Mouse (Mus musculus) cerebellum, adult 9-11 months (tissue): ENCODE data around the gene Epha10.
A peak's percentile ranks its signal among the peaks of the same experiment; 100 is the strongest.

ENCODE experiments used
- DNase-seq: peaks from one replicate; pipeline ENCODE4 v3.0.0; 2022

Gene Epha10

GRCm38 (mm10) chr4:124880599-124880998 lies at the start of gene Epha10:
Epha10 (plus strand) TSS chr4:124880899.
- no peak for DNase-seq

GRCm38 (mm10) chr4:124832796-124833195 lies 47.9 kb upstream of the Epha10 start:
- no peak for DNase-seq

DNA sequence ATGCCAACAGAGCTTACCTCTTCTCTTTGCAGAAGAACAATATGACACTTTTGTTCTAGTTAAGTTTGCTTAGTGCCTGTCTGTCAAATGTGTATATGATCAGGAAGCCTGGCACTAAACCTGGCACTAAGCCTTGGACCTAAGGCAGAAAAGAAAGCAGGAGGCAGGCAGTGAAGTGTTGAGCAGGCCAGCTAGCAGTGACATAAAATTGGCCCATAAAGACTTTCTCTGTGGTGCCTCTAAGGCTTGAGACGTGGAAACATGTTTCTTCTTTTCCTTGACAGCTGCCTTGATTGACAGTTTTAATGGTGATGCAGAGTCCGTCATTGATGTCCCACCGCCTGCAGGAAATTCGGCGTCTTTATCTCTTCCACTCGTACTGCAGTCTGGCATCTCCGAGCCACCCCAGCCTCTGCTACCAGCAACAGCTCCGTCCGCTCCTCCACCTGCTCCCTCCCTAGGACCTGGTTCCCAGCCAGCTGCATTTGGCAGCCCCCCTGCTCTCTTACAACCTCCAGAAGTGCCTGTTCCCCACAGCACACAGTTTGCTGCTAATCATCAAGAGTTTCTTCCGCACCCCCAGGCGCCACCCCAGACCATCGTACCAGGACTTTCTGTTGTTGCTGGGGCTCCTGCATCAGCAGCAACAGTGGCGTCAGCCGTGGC lies 42.5 kb upstream of the Epha10 start:
- DNase-seq, result peak; percentile 35

DNA sequence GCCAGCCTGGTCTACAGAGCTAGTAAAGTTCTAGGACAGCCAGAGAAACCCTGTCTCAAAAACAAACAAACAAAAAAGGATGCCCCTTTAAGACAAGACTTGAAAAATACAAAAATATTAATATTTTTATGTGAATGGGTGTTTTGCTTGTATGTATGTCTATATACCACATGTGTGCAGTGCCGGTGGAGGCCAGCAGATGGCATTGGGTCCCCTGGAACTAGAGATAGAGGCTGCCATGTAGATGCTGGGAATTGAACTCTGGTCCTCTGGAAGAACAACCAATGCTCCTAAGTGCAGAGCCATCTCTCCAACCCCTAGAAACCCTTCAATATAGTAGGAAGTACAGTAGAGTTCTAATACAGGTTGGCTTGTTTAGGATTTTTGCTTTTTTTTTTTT lies 39.7 kb upstream of the Epha10 start:
- DNase-seq, result no peak

GRCm38 (mm10) chr4:124843493-124843892 lies 37.2 kb upstream of the Epha10 start:
- peak; percentile 41 for DNase-seq

DNA sequence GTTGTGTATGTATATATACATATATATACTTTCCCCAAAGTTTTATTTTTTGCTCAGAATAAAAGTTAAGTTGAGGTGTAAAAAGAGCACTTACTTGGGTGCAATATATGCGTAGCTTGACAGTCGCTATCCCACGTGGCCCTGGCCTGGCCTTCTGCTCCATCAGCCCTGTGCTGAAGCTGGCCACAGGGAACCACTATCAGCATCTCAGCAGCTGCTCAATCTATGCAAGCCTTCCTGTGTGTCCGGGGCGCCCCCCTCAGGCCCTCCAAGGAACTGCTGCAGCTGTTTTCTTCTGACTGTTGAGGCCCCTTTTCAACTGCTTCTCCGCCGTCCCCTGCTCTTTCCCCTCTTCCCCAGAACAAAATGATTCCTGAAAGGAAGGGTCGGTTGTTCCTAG lies 33.1 kb upstream of the Epha10 start:
- DNase-seq, result peak; percentile 82

DNA sequence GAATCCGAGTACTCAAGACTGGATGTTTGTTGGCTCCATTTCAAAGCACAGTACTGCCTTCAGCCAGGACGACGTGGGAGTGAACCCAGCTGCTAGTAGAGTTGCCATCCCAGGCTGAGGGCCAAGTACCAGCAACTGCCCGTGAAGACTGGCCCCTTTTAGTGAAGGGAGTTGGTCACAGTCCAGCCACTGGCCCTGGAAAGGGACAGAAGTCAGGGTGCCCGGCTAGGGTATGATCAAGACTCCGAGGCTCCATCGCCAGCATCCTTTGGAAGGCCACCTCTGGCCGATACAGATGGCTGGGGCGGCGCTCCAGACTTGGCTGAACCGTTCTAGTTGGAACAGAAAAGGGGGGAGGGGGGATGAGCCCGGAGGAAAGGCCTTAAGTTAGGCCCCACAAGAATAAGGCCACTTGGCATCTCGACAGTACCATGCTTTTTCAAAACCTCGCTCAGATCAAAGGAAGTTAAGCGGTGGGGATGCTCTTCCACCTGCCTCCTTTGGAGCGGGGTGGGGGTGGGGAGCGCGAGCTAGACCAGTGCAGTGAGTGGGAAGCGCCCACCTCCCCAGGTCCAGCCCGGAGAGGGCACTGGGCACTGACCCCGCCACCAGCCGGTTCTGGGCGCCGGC lies 31.0 kb upstream of the Epha10 start:
- DNase-seq, result peak; percentile 82

- DNase-seq, result peak; percentile 95
These were observed 30.3 kb upstream of the Epha10 start, which contains the start of gene Yrdc for GRCm38 (mm10) chr4:124850261-124850913. Yrdc (plus strand) TSS chr4:124850679.

DNA sequence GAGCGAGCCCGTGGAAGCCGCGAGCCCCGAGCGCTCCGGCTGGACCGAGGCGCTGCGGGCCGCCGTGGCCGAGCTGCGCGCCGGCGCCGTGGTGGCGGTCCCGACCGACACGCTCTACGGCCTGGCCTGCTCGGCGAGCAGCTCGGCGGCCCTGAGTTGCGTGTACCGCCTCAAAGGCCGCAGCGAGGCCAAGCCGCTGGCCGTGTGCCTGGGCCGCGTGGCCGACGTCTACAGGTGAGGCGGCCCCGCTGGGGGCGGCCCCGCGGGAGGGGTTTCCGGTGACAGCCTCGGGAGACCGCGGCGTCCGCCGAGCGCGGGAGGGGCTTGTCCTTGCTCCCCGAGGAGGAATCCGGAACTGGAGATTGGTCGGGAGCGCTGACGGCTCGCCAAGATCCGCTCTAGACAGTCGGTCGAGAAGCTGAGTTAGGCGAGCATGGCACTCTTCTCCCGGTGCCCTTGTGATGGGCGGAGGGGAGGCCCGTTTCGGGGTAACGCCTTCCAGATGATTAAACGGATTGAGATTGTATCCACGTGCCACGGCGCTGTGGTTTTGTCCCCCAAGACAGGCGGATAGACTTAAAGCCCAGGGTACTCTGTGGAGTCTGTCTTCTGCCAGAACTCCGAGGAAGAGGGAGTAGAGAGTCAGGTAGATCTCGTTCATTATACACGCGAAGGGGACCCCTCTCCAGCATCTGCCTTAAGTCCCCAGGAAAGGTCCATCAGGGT lies 29.6 kb upstream of the Epha10 start, which contains the start of gene 1110065P20Rik:
1110065P20Rik (minus strand) TSS at position 264 of the 726 bp plus-strand sequence.
- peak; percentile 85 for DNase-seq

DNA sequence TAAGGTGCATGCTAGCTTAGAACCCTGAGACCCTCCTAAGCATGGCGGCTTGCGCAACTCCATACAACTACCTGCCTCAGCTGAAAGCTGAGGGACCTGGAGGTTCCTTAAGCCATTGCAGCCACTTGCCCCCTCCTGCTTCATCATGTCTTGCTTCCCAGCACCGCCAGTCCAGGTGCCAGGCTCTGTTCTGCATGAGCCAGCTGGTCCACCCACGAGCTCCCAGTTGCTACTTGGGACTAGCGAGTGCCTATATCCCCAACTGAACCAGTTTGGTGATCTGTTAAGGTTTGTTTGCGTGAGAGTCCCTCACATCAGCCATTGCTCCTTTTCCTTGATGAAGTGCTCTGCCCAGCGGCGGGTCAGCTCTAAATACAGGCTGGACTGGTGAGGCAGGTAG lies 24.4 kb upstream of the Epha10 start:
- no peak for DNase-seq

- peak; percentile 20 for DNase-seq
These were observed 22.3 kb upstream of the Epha10 start for GRCm38 (mm10) chr4:124858370-124858769.

DNA sequence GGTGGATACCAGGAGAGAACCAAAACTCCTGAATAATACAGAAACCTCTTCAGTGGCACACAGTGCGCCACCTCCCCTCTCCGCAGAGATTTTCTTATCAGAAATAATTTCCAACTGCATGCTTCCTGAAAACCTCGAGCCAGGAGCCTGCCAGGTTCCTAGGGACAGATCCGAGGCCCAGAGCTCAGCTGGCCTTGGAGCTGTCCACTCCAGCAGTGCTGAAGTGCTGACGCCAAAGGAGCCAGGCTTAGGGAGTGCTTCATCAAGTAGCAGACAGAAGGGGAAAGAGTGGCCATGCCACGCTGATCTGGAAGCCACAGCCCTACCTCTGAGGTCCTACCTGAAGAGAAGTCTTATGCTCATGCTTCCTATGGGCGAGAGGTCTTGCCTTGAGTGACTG lies 20.3 kb upstream of the Epha10 start:
- peak; percentile 30 for DNase-seq

DNA sequence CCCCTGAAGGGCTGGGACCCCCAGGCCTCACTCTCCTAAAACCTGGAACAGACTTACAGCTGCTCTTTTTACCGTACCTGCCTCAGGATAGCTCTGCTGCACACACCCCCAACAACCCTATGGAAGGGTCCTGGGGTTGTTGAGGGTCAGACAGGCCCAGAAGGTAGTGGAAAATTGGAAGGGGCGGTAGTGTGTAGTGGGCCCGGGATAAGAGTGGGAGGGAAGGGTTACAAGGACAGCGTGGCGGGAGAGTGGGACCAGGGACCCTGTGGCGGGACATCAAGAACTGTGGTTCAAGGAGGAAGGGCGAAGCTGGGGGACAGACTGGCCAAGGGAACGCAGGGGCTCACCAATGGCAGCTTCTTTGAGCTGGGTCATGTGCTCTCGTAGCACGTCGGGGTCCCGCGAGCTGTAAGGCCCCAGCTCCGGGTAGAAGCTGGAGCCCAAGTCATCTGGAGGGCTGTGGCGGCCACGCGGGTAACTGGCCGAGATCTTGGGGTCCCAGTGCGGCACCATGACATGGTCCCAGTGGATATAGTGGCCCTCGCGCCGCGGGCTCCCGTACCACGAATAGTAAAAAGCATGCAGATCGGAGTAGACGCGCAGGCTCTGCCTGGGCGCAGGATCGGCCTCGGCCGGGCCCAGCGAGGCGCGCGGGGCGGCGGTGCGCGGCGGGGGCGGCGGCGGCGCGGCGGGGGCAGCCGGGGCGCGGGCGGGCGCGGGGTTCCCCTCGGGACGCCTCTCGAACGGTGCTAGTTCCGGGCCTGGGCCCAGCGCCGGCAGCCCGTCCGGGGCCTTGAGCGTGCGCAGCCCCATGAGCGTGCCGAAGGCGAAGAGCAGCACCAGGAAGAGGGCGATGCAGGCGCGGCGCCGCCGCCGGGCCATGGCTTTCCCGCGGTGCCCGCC lies 19.2 kb upstream of the Epha10 start, which contains the start of gene Maneal:
Maneal (minus strand) TSS at position 889 of the 906 bp plus-strand sequence.
- peak; percentile 56 for DNase-seq

DNA sequence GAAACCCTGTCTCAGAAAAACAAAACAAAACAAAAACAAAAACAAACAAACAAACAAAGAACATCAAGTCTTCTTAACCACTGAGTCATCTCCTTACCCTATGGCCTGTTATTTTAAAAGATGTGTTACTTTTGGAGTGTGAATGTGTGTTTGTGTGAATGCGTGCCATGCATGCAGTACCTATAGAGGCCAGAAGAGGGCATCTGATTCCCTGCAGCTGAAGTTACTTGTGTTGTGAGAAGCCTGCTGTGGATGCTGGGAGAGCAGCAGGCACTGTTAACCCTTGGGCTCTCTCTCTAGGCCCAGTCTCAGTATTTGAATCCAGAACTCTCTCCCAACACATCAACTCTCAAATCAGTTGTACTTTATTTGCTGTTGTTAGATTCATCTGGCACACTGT lies 8.0 kb upstream of the Epha10 start:
- no peak for DNase-seq

- peak; percentile 63 for DNase-seq
These were observed 726 bp downstream of the Epha10 start for GRCm38 (mm10) chr4:124881341-124881908.

DNA sequence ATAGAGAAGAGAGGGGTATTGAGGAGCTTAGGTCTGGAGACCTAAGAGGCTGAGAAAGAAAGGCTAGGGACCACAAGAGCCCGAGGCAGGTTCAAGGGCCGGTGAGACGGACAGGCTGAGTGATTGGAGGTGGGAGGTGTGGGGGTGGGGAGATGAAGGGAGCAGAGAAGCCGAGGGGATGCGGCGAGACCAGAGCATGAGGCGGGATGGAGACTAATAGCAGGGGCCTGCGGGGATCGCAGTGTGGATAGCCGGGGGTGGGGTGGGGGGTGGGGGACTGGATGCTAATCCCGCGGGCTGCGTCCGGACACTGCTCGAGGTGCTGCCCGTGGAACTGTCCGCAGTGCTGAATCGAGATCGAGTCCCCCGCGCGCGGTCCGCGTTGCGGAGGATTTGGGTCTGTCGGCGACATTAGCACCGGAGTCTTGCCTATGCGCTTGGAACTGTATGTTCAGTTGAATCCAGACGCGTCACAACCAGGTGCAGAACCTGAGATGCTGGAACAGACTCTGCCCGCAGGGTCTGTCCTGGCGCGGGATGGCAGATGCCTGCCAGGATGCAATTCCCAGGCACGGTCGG lies 1.5 kb downstream of the Epha10 start:
- no peak for DNase-seq

DNA sequence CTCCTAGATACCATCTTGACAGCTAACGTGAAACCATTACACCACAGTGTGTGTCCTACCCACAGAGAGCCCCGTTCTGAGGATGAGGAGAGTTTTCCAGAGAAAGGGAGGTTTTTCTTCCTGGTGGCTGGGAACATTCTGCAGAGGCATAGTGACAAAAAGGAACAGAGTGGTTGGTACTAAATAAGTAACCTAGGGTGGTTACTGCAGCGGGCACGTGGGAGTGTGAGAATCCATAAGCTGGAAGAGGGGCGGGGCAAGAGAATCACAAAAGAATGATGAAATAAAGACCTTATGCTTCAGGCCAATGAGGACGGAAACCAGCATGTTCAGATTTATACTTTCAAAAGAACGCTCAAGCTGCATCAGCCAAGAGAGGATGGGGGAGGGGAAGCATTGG lies 8.0 kb downstream of the Epha10 start:
- no peak for DNase-seq

GRCm38 (mm10) chr4:124889935-124890334 lies 9.2 kb downstream of the Epha10 start:
- DNase-seq, result no peak

- DNase-seq, result no peak
These were observed 10.1 kb downstream of the Epha10 start for GRCm38 (mm10) chr4:124890831-124891230.

GRCm38 (mm10) chr4:124893769-124894168 lies 13.1 kb downstream of the Epha10 start:
- DNase-seq, result peak; percentile 43
